Mouse (Mus musculus) liver, embryonic 12.5 days (tissue): ENCODE measurements around the gene Bet1. TPM values are rescaled to one million over a fixed set of nuclear protein-coding genes. Genes with fewer than 3 reads are reported as not detected.

Experiments
- polyA plus RNA-seq: library from polyadenylated mRNA; unstranded; fragments of >200 nt; fragmentation: Nextera tagmentation; extraction: Ambion mirVana; gene quantifications from 2 replicates; pipeline ENCODE4 v1.2.1, GENCODE M21; 2016

The Bet1 gene
- polyA plus RNA-seq, 1 experiment from 2014 or later = 42.1 TPM

Other genes starting within 250 kb of the Bet1 start
- 12.3 and 13.8 TPM in 2 replicates for gene Tfpi2, start 98.1 kb downstream of the Bet1 start, polyA plus RNA-seq
- 0.17 TPM in 1 of 2 replicates, not detected in the other for gene Gngt1, start 93.2 kb downstream of the Bet1 start, polyA plus RNA-seq
- 25.3 and 28.2 TPM in 2 replicates for gene Gng11, start 83.1 kb downstream of the Bet1 start, polyA plus RNA-seq